Mouse (Mus musculus) G1E (cell line): ENCODE data around the gene AA467197. TPM values are rescaled to one million over a fixed set of nuclear protein-coding genes. Genes with fewer than 3 reads are reported as not detected.

Experiments used
- polyA plus RNA-seq: library from polyadenylated mRNA; stranded (reverse); fragments of >175 nt; gene quantifications from 2 replicates; pipeline ENCODE4 v1.2.3, GENCODE M21; 2012
- total RNA-seq, 2 experiments: library from RNA; stranded (forward) in 1 of 2; stranded (reverse) in 1 of 2; fragments of 200-1000 nt in 1 of 2; fragments of >200 nt in 1 of 2; fragmentation: Nextera tagmentation in 1 of 2; gene quantifications; 2 replicates each; pipeline ENCODE4 v1.2.3; 2014 to 2017

AA467197 gene
- total and polyA plus RNA-seq, 3 experiments = not detected

Other genes starting within 250 kb of the AA467197 start
- gene Slc28a2, start 210.5 kb upstream of the AA467197 start, total RNA-seq (2014; fragmentation: Nextera tagmentation) = 0.19 TPM in 1 of 2 replicates, not detected in the other
- gene Slc28a2, start 210.5 kb upstream of the AA467197 start, total RNA-seq (2017) = 0.05 and 0.06 TPM in 2 replicates
- gene Slc28a2, start 210.5 kb upstream of the AA467197 start, polyA plus RNA-seq = 0.01 TPM in 1 of 2 replicates, not detected in the other
- gene Gm14085, start 152.0 kb upstream of the AA467197 start, total RNA-seq (2014; fragmentation: Nextera tagmentation) = not detected in 2 replicates
- 0.06 and 0.22 TPM in 2 replicates for gene Gm14085, start 152.0 kb upstream of the AA467197 start, total RNA-seq (2017)
- gene Gm14085, start 152.0 kb upstream of the AA467197 start, polyA plus RNA-seq = 0.02 TPM in 1 of 2 replicates, not detected in the other
- gene Gatm, start 25.7 kb upstream of the AA467197 start, total RNA-seq (2014; fragmentation: Nextera tagmentation) = not detected in 2 replicates
- not detected in 2 replicates for gene Gatm, start 25.7 kb upstream of the AA467197 start, total RNA-seq (2017)
- not detected in 2 replicates for gene Gatm, start 25.7 kb upstream of the AA467197 start, polyA plus RNA-seq
- not detected in 2 replicates for gene Slc30a4, start 65.7 kb downstream of the AA467197 start, total RNA-seq (2014; fragmentation: Nextera tagmentation)
- gene Slc30a4, start 65.7 kb downstream of the AA467197 start, total RNA-seq (2017) = under 0.01 and 0.11 TPM in 2 replicates
- not detected in 2 replicates for gene Slc30a4, start 65.7 kb downstream of the AA467197 start, polyA plus RNA-seq
- 23.9 and 32.5 TPM in 2 replicates for gene Bloc1s6, start 101.5 kb downstream of the AA467197 start, total RNA-seq (2014; fragmentation: Nextera tagmentation)
- gene Bloc1s6, start 101.5 kb downstream of the AA467197 start, total RNA-seq (2017) = 21.7 and 26.3 TPM in 2 replicates
- 15.3 and 19.5 TPM in 2 replicates for gene Bloc1s6, start 101.5 kb downstream of the AA467197 start, polyA plus RNA-seq
- gene Sqor, start 128.3 kb downstream of the AA467197 start, total RNA-seq (2014; fragmentation: Nextera tagmentation) = 0.53 and 0.83 TPM in 2 replicates
- 2.8 and 3.3 TPM in 2 replicates for gene Sqor, start 128.3 kb downstream of the AA467197 start, total RNA-seq (2017)
- gene Sqor, start 128.3 kb downstream of the AA467197 start, polyA plus RNA-seq = 0.17 and 0.36 TPM in 2 replicates